Mouse (Mus musculus) forebrain, embryonic 15.5 days (tissue): ENCODE measurements at regions not wholly inside any gene's neighbourhood (a gene's known extent, or its start where the extent isn't known, plus 50 kb on each side); places are given as distances from the start of the nearest gene placed in this dataset.

Source experiments
- ATAC-seq: fragments of 200-750 bp; cut with Nextera tagmentation; replicated peaks from 2 replicates; pipeline ENCODE4 v1.8.0; 2017; ENCODE audit warnings: mild to moderate bottlenecking, moderate TSS enrichment, moderate library complexity
- H3K27ac ChIP-seq: fragments of 300-500 bp; sonication (generic); replicated peaks from 2 replicates; pipeline ENCODE4 v1.5.1; 2015; ENCODE audit warnings: mild to moderate bottlenecking, inconsistent platforms
- H3K27me3 ChIP-seq: fragments of 300-500 bp; sonication (generic); 2 replicates; pipeline ENCODE4 v1.6.1; 2015; ENCODE audit warnings: inconsistent platforms
- H3K36me3 ChIP-seq: fragments of 300-500 bp; sonication (generic); 2 replicates; pipeline ENCODE4 v1.6.1; 2015; ENCODE audit warnings: mild to moderate bottlenecking, inconsistent platforms
- H3K4me1 ChIP-seq: fragments of 300-500 bp; sonication (generic); 2 replicates; pipeline ENCODE4 v1.6.1; 2015; ENCODE audit warnings: inconsistent platforms
- H3K4me2 ChIP-seq: fragments of 300-500 bp; sonication (generic); replicated peaks from 2 replicates; pipeline ENCODE4 v1.6.1; 2015; ENCODE audit warnings: mild to moderate bottlenecking, inconsistent platforms
- H3K4me3 ChIP-seq: fragments of 300-500 bp; sonication (generic); 2 replicates; pipeline ENCODE4 v1.5.1; 2015; ENCODE audit warnings: mild to moderate bottlenecking, inconsistent platforms
- H3K9ac ChIP-seq: fragments of 300-500 bp; sonication (generic); replicated peaks from 2 replicates; pipeline ENCODE4 v1.6.1; 2015; ENCODE audit warnings: mild to moderate bottlenecking, inconsistent platforms
- H3K9me3 ChIP-seq: fragments of 300-500 bp; sonication (generic); 2 replicates; pipeline ENCODE4 v1.6.1; 2016; ENCODE audit warnings: inconsistent platforms
- WGBS: fragments of 180-500 bp; shearing (Covaris S2); methylation state at CpG from one replicate; pipeline ENCODE4 v1.1.7; 2015; ENCODE audit warnings: mixed read lengths; 5-methylcytosine and 5-hydroxymethylcytosine counted together

DNA sequence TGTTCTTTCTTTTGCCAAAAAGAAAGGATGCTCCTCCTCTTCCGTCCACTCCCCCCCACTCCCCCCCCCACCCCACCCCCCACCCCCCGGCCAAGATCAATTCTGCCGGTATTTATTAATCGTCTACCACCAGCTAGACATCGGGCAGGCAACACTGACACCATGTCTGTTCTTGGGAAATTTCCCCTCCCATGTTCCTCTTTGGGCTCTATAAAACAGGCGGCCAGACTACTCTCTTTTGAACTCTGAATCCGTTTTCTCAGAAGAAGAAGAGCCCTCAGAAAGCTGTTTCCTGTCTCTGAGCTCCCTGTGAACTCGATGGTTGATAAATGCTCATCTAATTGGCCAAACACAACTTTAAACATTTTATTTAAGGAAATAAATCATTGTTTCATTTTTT lies 179.5 kb upstream of the Runx1 start:
- Histone ChIP-seq H3K4me3 (no peak overlapping the region), H3K36me3 (no peaks in the 10 kb centered on the region), H3K9me3 (no peaks in the 10 kb centered on the region), H3K27ac (no peak overlapping the region), H3K4me2 (no peak overlapping the region), H3K27me3 (no peaks in the 10 kb centered on the region), H3K9ac (no peak overlapping the region), H3K4me1 (peaks cover 9% of the 10 kb centered on the region)
- ATAC-seq: no peak
- WGBS: 17% methylated on average over 8 of the region's 8 CpGs

DNA sequence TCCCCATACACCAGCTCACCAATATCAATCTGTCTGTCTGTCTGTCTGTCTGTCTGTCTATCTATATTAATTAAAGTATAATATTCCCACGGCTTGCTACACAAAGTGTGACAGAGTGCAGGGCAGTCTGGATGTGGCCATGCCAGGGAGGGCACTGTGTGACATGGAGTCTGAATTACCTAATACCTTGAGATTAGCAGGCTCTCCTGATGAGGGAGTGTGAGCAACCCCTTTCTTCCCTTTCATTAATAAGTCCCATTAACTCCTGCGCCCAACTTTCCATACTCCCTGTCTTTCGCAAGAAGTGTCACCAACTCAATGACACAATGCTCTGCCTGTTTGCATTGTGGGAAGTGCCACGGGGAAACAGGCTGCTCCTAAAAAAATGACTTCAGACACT lies 177.9 kb upstream of the Runx1 start:
- H3K4me1 ChIP-seq: peaks cover 9% of the 10 kb centered on the region
- no peak overlapping the region for H3K4me3 ChIP-seq
- H3K4me2 ChIP-seq: no peak overlapping the region
- H3K27me3 ChIP-seq: no peaks in the 10 kb centered on the region
- no peaks in the 10 kb centered on the region for H3K36me3 ChIP-seq
- WGBS: 70% methylated on average over 4 of the region's 4 CpGs
- H3K9ac ChIP-seq: no peak overlapping the region
- ATAC-seq: no peak
- H3K27ac ChIP-seq: no peak overlapping the region
- no peaks in the 10 kb centered on the region for H3K9me3 ChIP-seq

DNA sequence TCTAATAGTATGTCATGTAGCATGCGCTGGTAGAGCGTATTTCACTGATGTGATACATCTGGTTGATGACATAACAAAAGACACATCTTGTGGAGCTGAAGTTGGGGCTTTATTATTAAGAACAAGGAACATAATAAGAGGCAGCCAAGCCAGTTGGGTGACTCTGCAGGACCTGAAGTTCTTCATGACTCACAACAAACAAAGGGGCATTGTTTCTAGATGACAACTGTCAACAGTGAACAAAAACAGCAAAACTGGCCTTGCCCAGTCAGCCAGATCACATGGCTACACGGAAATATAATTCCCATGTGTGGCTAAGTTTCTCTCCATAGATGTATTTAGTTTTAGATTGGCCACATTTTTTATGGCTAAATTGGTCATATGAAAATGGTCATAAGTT lies 172.7 kb upstream of the Runx1 start:
- Histone ChIP-seq H3K27ac (no peak overlapping the region), H3K27me3 (no peaks in the 10 kb centered on the region), H3K9ac (no peak overlapping the region), H3K4me2 (no peak overlapping the region), H3K36me3 (no peaks in the 10 kb centered on the region), H3K4me1 (no peaks in the 10 kb centered on the region), H3K9me3 (no peaks in the 10 kb centered on the region), H3K4me3 (no peak overlapping the region)
- WGBS: 90% methylated on average over 3 of the region's 3 CpGs
- no peak for ATAC-seq

DNA sequence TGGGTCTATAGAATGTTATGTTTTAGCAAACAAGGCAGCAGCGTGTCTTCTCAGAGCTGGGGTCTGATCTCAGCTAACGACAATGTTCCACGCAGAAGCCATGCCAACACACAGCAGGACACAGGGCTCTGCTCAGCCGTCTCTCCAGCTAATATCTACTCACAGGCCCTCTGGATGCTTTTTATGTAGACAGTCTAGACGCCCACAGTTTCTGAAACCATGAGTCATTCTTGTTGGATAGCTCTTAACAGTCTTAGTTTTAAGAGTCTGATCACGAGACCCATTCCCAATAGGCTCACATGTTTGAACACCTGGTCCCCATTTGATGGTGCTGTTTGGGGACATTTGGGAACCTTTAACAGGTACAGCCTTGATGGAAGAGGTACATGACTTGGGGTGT lies 171.7 kb upstream of the Runx1 start:
- H3K9ac ChIP-seq: no peak overlapping the region
- no peaks in the 10 kb centered on the region for H3K27me3 ChIP-seq
- no peak overlapping the region for H3K27ac ChIP-seq
- H3K9me3 ChIP-seq: no peaks in the 10 kb centered on the region
- ATAC-seq: no peak
- H3K36me3 ChIP-seq: no peaks in the 10 kb centered on the region
- no peak overlapping the region for H3K4me3 ChIP-seq
- no peak overlapping the region for H3K4me2 ChIP-seq
- H3K4me1 ChIP-seq: no peaks in the 10 kb centered on the region
- 74% methylated on average over 6 of the region's 6 CpGs for WGBS

DNA sequence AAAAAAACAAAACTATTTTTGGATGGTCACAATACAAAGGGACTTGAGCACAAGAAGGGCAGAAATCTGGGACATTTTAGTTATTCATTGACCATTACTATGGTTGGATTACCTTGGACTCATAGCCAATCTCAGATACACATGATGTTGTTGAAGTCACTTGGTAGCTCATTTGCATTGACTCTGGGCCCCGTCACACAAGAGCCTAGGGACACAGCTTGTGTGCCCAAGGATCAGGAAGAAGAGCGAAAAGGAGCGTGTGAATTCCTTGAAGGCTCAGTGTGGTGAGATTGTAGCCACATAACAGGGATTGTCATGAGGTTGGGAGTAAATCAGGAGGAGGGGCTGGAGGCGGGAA lies 170.0 kb upstream of the Runx1 start:
- 93% methylated on average over 4 of the region's 4 CpGs for WGBS
- no peak for ATAC-seq
- H3K27ac ChIP-seq: no peak overlapping the region

DNA sequence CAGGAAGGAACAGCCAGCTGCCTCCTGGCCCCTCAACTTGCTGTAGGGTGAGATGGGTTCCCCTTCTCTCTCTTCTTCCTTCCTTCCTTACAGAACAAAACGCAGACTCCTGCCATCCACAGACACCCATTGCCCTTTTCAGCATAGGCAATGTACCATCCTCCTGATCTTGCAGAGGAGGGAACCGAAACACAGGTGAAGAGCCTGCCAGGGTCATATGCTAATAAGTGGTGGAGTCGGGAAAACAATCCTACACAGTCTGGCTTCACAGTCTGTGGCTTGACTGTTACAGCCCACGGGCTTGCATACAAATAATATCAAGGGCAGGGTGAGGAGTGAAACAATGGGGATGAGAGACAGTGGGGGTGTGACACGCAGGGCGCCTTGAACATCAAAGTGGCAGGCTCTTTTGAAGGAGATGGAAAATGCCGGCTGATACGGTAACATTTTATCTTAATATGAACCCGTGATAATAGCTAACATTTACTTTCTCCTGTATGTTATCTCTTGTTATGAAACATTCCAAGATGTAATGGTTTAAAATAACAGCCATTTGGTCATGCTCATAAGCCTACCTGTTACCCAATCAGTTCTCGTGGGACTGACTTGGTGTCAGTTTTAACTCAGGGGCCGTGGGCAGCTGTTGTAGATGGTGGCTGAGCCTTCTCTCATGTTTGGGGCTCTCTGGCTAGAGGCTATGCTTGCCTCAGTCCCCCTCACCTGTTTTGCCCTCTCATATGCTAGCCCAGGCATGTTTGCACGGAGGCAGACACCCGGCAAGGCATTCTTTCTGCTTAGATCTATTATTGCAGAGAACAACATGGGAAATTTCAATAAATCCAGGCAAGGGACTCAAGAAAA lies 169.4 kb upstream of the Runx1 start:
- Histone ChIP-seq H3K4me2 (no peak overlapping the region), H3K36me3 (no peaks in the 10 kb centered on the region), H3K4me1 (peaks cover 3% of the 10 kb centered on the region; the same call in 1 of the 2 replicates), H3K27ac (no peak overlapping the region), H3K9ac (no peak overlapping the region), H3K9me3 (no peaks in the 10 kb centered on the region), H3K4me3 (no peak overlapping the region), H3K27me3 (no peaks in the 10 kb centered on the region)
- WGBS: 78% methylated on average over 13 of the region's 13 CpGs
- ATAC-seq: no peak

More for the DNA sequence above, 170.0 kb upstream of the Runx1 start:
- Histone ChIP-seq H3K9ac (no peak overlapping the region), H3K4me3 (no peak overlapping the region), H3K4me2 (no peak overlapping the region), H3K36me3 (no peaks in the 10 kb centered on the region), H3K9me3 (no peaks in the 10 kb centered on the region), H3K27me3 (no peaks in the 10 kb centered on the region), H3K4me1 (peaks cover 1% of the 10 kb centered on the region; the same call in 1 of the 2 replicates)

DNA sequence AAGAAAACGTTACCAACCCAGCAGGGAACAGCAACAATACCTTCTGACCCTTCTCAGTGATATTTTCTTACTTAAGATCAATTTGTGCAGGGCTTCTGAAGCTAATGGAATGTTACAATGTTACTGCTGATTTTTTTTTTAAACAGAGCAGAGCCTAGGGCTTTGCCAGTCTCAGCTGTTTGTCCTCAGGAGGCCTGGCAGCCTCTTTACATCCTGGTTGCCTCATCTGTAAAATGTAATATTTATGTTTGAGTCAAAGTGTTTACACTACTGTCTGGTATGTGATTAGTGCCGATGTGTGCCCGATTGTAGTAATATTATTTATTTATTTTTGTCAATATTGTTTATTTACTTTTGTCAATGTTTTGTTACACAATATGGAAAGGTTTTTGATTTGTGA lies 166.9 kb upstream of the Runx1 start:
- Histone ChIP-seq H3K4me3 (no peak overlapping the region), H3K27ac (no peak overlapping the region), H3K9ac (no peak overlapping the region), H3K9me3 (no peaks in the 10 kb centered on the region), H3K27me3 (no peaks in the 10 kb centered on the region), H3K36me3 (no peaks in the 10 kb centered on the region), H3K4me2 (no peak overlapping the region), H3K4me1 (peaks cover 3% of the 10 kb centered on the region; the same call in 1 of the 2 replicates)
- WGBS: 64% methylated on average over 3 of the region's 3 CpGs
- ATAC-seq: no peak

DNA sequence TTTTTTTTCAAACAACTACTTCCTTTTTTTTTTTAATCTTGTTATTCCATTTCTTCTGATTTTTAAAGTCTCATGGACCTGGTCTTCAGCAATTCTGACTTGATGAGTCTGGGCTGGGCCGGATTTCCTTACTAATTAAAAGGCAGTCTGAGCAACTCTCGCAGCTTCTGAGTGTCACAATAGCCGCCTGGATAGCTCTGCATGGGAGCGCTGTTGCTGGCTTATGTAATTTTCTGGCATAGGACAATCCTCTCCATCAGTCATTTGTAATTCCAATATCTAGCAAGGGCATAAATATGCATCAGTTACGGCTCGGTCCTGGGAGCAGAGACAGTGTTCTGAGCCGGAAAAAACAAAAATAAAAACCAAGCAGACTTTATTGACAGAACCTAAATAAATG lies 165.5 kb upstream of the Runx1 start:
- ATAC-seq: no peak
- Histone ChIP-seq H3K4me2 (no peak overlapping the region), H3K36me3 (no peaks in the 10 kb centered on the region), H3K27me3 (no peaks in the 10 kb centered on the region), H3K9me3 (no peaks in the 10 kb centered on the region), H3K4me1 (peaks cover 3% of the 10 kb centered on the region; the same call in 1 of the 2 replicates), H3K27ac (no peak overlapping the region), H3K4me3 (no peak overlapping the region), H3K9ac (no peak overlapping the region)
- WGBS: 15% methylated on average over 7 of the region's 7 CpGs

DNA sequence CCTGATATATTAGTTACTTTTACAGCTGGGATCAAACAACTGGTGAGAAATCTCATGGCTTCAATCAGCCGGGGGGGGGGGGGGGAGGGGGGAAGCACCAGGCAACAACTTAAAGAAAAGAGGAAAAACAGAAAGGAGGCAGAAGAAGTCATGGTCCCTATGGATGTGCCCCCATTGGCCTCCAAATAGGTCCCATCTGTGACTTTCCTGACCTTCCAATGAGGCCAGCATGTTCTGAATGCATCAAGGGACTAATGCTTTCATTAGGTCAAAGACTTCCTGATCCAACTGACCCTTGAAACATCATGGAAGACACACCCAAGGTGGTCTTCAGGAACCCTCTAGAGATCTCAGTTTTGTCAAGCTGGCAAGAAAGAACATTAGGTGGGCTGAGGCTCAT lies 162.5 kb upstream of the Runx1 start:
- no peaks in the 10 kb centered on the region for H3K27me3 ChIP-seq

DNA sequence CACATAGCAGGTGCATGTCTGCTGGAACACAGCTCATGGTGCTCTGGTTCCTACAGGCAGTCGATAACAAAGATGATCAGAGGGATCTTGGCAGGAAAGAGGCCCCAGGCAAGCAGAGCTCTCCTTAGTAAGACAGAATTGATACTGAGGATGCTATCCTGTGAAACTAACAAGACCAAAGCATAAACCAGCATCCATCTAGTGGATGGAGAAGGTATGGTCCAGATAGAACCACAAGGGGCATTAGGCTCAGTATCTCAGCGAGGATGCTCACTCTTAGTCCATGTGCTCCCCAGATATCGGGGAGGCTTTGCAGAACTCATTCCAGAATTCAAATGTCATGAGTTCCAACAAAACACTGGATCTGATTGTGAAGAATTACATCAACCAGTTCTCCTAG lies 162.1 kb upstream of the Runx1 start:
- Histone ChIP-seq H3K4me1 (peaks cover 13% of the 10 kb centered on the region), H3K27ac (no peak overlapping the region), H3K4me2 (no peak overlapping the region), H3K36me3 (no peaks in the 10 kb centered on the region), H3K27me3 (no peaks in the 10 kb centered on the region), H3K9ac (no peak overlapping the region), H3K4me3 (no peak overlapping the region), H3K9me3 (no peaks in the 10 kb centered on the region)
- WGBS: 98% methylated on average over 3 of the region's 3 CpGs
- ATAC-seq: no peak

More for the DNA sequence above, 162.5 kb upstream of the Runx1 start:
- no peak overlapping the region for H3K4me3 ChIP-seq
- no peak overlapping the region for H3K9ac ChIP-seq
- no peak overlapping the region for H3K27ac ChIP-seq
- no peaks in the 10 kb centered on the region for H3K36me3 ChIP-seq
- 89% methylated on average over 1 of the region's 1 CpGs for WGBS
- no peak for ATAC-seq
- no peak overlapping the region for H3K4me2 ChIP-seq
- H3K4me1 ChIP-seq: peaks cover 11% of the 10 kb centered on the region
- H3K9me3 ChIP-seq: no peaks in the 10 kb centered on the region

DNA sequence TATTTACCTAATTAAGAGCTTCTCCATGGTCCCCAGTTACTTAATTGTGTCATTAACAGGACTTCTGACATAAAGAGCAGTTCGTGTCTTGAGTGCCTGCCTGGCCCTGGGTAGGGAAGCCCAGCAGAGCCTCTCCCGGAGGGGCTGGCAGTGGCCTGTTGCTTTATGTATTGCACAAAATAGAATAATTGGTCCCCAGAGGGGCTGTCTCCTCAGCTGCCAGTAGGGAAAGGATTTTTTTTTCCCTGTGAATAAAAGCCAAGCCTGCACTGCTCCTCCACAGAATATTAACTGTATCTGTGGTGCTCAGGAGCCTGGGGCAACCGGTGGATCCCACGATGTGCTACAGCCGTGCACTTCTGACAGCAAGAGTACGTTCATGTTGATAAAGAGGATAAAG lies 159.8 kb upstream of the Runx1 start:
- Histone ChIP-seq H3K27ac (no peak overlapping the region), H3K4me2 (no peak overlapping the region), H3K27me3 (no peaks in the 10 kb centered on the region), H3K4me3 (no peak overlapping the region), H3K9ac (no peak overlapping the region), H3K4me1 (peaks cover 12% of the 10 kb centered on the region), H3K36me3 (no peaks in the 10 kb centered on the region), H3K9me3 (no peaks in the 10 kb centered on the region)
- ATAC-seq: peak; percentile 74
- whole genome bisulfite sequencing: 2% methylated on average over 6 of the region's 6 CpGs

DNA sequence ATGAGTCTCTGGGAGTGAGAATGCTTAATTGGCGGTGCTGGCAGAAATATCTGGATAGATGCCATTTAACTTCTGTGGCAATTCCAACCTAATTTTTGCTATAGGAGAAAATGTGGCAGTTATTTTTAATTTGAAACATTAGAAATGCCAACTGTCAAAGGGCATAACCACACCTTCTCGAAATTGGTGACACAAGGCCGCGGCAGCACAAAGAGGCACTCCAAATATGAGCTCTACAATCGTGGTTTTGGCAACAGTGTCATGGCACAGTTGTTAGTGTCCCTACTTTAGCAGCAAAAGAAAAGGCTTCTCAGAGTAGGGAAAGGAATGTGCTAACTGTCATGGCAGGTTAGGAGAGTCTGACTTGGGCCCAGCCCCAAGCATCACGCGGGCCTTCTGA lies 157.0 kb upstream of the Runx1 start:
- H3K27ac ChIP-seq: no peak overlapping the region
- no peaks in the 10 kb centered on the region for H3K27me3 ChIP-seq
- H3K9me3 ChIP-seq: no peaks in the 10 kb centered on the region
- H3K4me3 ChIP-seq: no peak overlapping the region
- no peak overlapping the region for H3K4me2 ChIP-seq
- no peak overlapping the region for H3K9ac ChIP-seq
- H3K36me3 ChIP-seq: no peaks in the 10 kb centered on the region
- ATAC-seq: no peak
- H3K4me1 ChIP-seq: peaks cover 12% of the 10 kb centered on the region
- WGBS: 67% methylated on average over 7 of the region's 7 CpGs
